Mouse (Mus musculus): ENCODE measurements around the gene Neurl1b.

The Neurl1b gene

GRCm38 (mm10) chr17:26414523-26415354, at the start of gene Neurl1b:
TSS of gene Neurl1b (plus strand) at chr17:26414829.
- DNase-seq (ENCODE audit: low read depth, low spot score): peak; percentile 12

GRCm38 (mm10) chr17:26366792-26367191, 47.8 kb upstream of the Neurl1b start:
- DNase-seq (ENCODE audit: low read depth, low spot score): no peak

- DNase-seq (ENCODE audit: low read depth, low spot score): no peak
Observed at GRCm38 (mm10) chr17:26368336-26368992, 46.2 kb upstream of the Neurl1b start.

- no peak for DNase-seq (ENCODE audit: low read depth, low spot score)
Observed at GRCm38 (mm10) chr17:26370521-26371245, 43.9 kb upstream of the Neurl1b start.

- no peak for DNase-seq (ENCODE audit: low read depth, low spot score)
Observed at GRCm38 (mm10) chr17:26371246-26371535, 43.4 kb upstream of the Neurl1b start.

- no peak for DNase-seq (ENCODE audit: low read depth, low spot score)
Observed at GRCm38 (mm10) chr17:26373211-26373610, 41.4 kb upstream of the Neurl1b start.

- no peak for DNase-seq (ENCODE audit: low read depth, low spot score)
Observed at GRCm38 (mm10) chr17:26376416-26376815, 38.2 kb upstream of the Neurl1b start.

GRCm38 (mm10) chr17:26376994-26377744, 37.5 kb upstream of the Neurl1b start:
- DNase-seq (ENCODE audit: low read depth, low spot score): no peak

- DNase-seq (ENCODE audit: low read depth, low spot score): no peak
Observed at GRCm38 (mm10) chr17:26380280-26380985, 34.2 kb upstream of the Neurl1b start.

- DNase-seq (ENCODE audit: low read depth, low spot score): peak; percentile 47
Observed at GRCm38 (mm10) chr17:26380986-26381446, 33.6 kb upstream of the Neurl1b start.

GRCm38 (mm10) chr17:26381613-26382012, 33.0 kb upstream of the Neurl1b start:
- no peak for DNase-seq (ENCODE audit: low read depth, low spot score)

- DNase-seq (ENCODE audit: low read depth, low spot score): no peak
Observed at GRCm38 (mm10) chr17:26382176-26382575, 32.5 kb upstream of the Neurl1b start.

- DNase-seq (ENCODE audit: low read depth, low spot score): no peak
Observed at GRCm38 (mm10) chr17:26382687-26383086, 31.9 kb upstream of the Neurl1b start.

GRCm38 (mm10) chr17:26384111-26384510, 30.5 kb upstream of the Neurl1b start:
- no peak for DNase-seq (ENCODE audit: low read depth, low spot score)

- no peak for DNase-seq (ENCODE audit: low read depth, low spot score)
Observed at GRCm38 (mm10) chr17:26385252-26386130, 29.1 kb upstream of the Neurl1b start.

- DNase-seq (ENCODE audit: low read depth, low spot score): no peak
Observed at GRCm38 (mm10) chr17:26386131-26386481, 28.5 kb upstream of the Neurl1b start.

GRCm38 (mm10) chr17:26388106-26388505, 26.5 kb upstream of the Neurl1b start:
- DNase-seq (ENCODE audit: low read depth, low spot score): no peak

GRCm38 (mm10) chr17:26389241-26389640, 25.4 kb upstream of the Neurl1b start:
- DNase-seq (ENCODE audit: low read depth, low spot score): no peak

- DNase-seq (ENCODE audit: low read depth, low spot score): no peak
Observed at GRCm38 (mm10) chr17:26390666-26391065, 24.0 kb upstream of the Neurl1b start.

- no peak for DNase-seq (ENCODE audit: low read depth, low spot score)
Observed at GRCm38 (mm10) chr17:26392355-26392754, 22.3 kb upstream of the Neurl1b start.
